Mouse (Mus musculus): ENCODE data around the gene Cxxc4.
"Not testable (repeated sequence)": the region's sequence is repeated elsewhere in the genome, so short reads cannot be mapped to it uniquely, and the experiment has no call there.

DNA sequence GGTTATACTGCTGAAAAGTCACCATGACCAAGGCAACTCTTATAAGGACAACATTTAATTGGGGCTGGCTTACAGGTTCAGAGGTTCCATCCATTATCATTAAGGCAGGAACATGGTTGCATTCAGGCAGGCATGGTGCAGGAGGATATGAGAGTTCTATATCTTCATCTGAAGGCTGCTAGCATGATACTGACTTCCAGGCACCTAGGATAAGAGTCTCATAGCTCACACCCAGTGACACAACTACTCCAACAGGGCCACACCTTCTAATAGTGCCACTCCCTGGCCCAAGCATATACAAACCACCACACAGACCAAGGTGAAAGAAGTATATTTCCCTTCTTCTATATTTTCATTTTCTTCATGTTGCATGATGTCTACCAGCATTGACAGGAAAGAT lies 16.4 kb upstream of the Cxxc4 start:
- not testable (repeated sequence) for TF ChIP-seq CTCF (IDR thresholded peaks at IDR 0.05; ENCODE audit: borderline replicate concordance, insufficient read depth, low read length); POLR2A (IDR thresholded peaks at IDR 0.05; ENCODE audit: low read depth, low read length)

Measured in embryonic fibroblast, embryonic 13.5 days (primary cell).